Mouse (Mus musculus) ES-E14 (cell line): Measurements from ENCODE around the gene Ahcyl2. TPM values are rescaled to one million over a fixed set of nuclear protein-coding genes. Genes with fewer than 3 reads are reported as not detected.
A peak's percentile ranks its signal among the peaks of the same experiment; 100 is the strongest.

Source experiments
- DNase-seq: peaks from one replicate; pipeline ENCODE4 v3.0.0-alpha.2; 2013; ENCODE audit warnings: low read depth, low spot score
- H3K27ac ChIP-seq: 2 replicates; pipeline ENCODE4 v1.5.1; 2012; ENCODE audit warnings: low read depth, mild to moderate bottlenecking, low read length, moderate library complexity, mixed read lengths; ENCODE audit not compliant: poor library complexity, insufficient read depth, severe bottlenecking
- H3K36me3 ChIP-seq: 2 replicates; pipeline ENCODE4 v1.6.1; 2012; ENCODE audit warnings: mild to moderate bottlenecking, low read length, moderate library complexity, mixed read lengths; ENCODE audit not compliant: control insufficient read depth, poor library complexity, insufficient read depth, severe bottlenecking
- H3K4me1 ChIP-seq, 2 experiments: fragments of 150-350 bp in 1 of 2; sonication (generic) in 1 of 2; 2 replicates each; pipeline ENCODE4 v1.6.1; 2012; ENCODE audit warnings: low read length in 2 of 2, mild to moderate bottlenecking in 1 of 2, mixed read lengths in 1 of 2; ENCODE audit not compliant: control insufficient read depth in 2 of 2, insufficient read depth in 2 of 2, poor library complexity in 1 of 2
- H3K4me3 ChIP-seq, 2 experiments: fragments of 150-350 bp in 1 of 2; sonication (generic) in 1 of 2; 2 replicates each; pipeline ENCODE4 v1.5.1; 2012; ENCODE audit warnings: low read length in 2 of 2, low read depth in 1 of 2, mild to moderate bottlenecking in 1 of 2, mixed read lengths in 1 of 2; ENCODE audit not compliant: insufficient read depth in 1 of 2, poor library complexity in 1 of 2, severe bottlenecking in 1 of 2
- H3K9ac ChIP-seq: 2 replicates; pipeline ENCODE4 v1.6.1; 2012; ENCODE audit warnings: low read depth, mild to moderate bottlenecking, low read length, mixed read lengths; ENCODE audit not compliant: poor library complexity, insufficient read depth, severe bottlenecking
- H3K9me3 ChIP-seq: fragments of 150-350 bp; sonication (generic); 2 replicates; pipeline ENCODE4 v1.6.1; 2012; ENCODE audit warnings: low read depth, mild to moderate bottlenecking, low read length; ENCODE audit not compliant: control insufficient read depth, insufficient read depth
- CHD2 ChIP-seq: IDR thresholded peaks from 2 replicates; pipeline ENCODE4 v1.6.1; 2014; ENCODE audit warnings: mild to moderate bottlenecking, low read depth, low read length, inconsistent platforms
- HCFC1 ChIP-seq: IDR thresholded peaks from 2 replicates; pipeline ENCODE4 v1.6.1; 2012; ENCODE audit warnings: low read length, inconsistent platforms, borderline replicate concordance; ENCODE audit not compliant: insufficient read depth
- MAFK ChIP-seq: IDR thresholded peaks from 2 replicates; pipeline ENCODE4 v1.6.1; 2014; ENCODE audit warnings: mild to moderate bottlenecking, low read depth, low read length, inconsistent platforms; ENCODE audit not compliant: insufficient read depth
- ZC3H11A ChIP-seq: IDR thresholded peaks from 2 replicates; pipeline ENCODE4 v1.6.1; 2012; ENCODE audit warnings: low read depth, mild to moderate bottlenecking, inconsistent platforms, low read length, borderline replicate concordance
- ZNF384 ChIP-seq: IDR thresholded peaks from 2 replicates; pipeline ENCODE4 v1.6.1; 2012; ENCODE audit warnings: low read depth, low read length, inconsistent platforms
- in situ Hi-C, 2 experiments: fragments of 600-800 bp; cut with MboI; formaldehyde crosslinking; loops; one replicate each; pipeline ENCODE4 v1.15.1; 2025; ENCODE audit warnings: low sequenced_read_pairs in 2 of 2, inconsistent platforms in 1 of 2; ENCODE audit not compliant: unreplicated experiment in 2 of 2
- total RNA-seq: library from RNA; depleted of rRNA; stranded (reverse); fragments of 300-350 nt; gene quantifications from 2 replicates; pipeline ENCODE4 v1.2.3, GENCODE M21; 2012

The Ahcyl2 gene
- total RNA-seq, 1 experiment = 17.5 TPM

GRCm38 (mm10) chr6:29827291-29828242, 59.8 kb downstream of the Ahcyl2 start:
- no peak overlapping the region for H3K4me3 ChIP-seq
- no peaks in the 10 kb centered on the region; a peak in 1 of 4 replicates for H3K4me1 ChIP-seq
- H3K9ac ChIP-seq = no peak overlapping the region
- no peak for DNase-seq
- in situ Hi-C loops = no loop called here
- no peak for TF ChIP-seq ZNF384
- no peak for TF ChIP-seq CHD2
- no peak for TF ChIP-seq MAFK
- H3K9me3 ChIP-seq = no peaks in the 10 kb centered on the region
- H3K27ac ChIP-seq = no peak overlapping the region
- no peaks in the 10 kb centered on the region for H3K36me3 ChIP-seq

- Histone ChIP-seq H3K9ac (no peak overlapping the region), H3K27ac (no peak overlapping the region), H3K9me3 (no peaks in the 10 kb centered on the region), H3K4me3 (no peak overlapping the region), H3K4me1 (peaks cover 3 to 4% of the 10 kb centered on the region in 2 experiments; a peak in 2 of 4 replicates), H3K36me3 (no peaks in the 10 kb centered on the region)
- no peak for DNase-seq
- in situ Hi-C loops = no loop called here
- TF ChIP-seq ZC3H11A (no peak), CHD2 (no peak), MAFK (no peak), ZNF384 (no peak), HCFC1 (no peak)
Observed at GRCm38 (mm10) chr6:29828574-29829234, 60.9 kb downstream of the Ahcyl2 start.

- Histone ChIP-seq H3K9ac (no peak overlapping the region), H3K9me3 (no peaks in the 10 kb centered on the region), H3K4me1 (peaks cover 3 to 4% of the 10 kb centered on the region in 2 experiments; a peak in 2 of 4 replicates), H3K36me3 (no peaks in the 10 kb centered on the region), H3K4me3 (no peak overlapping the region), H3K27ac (no peak overlapping the region)
- in situ Hi-C loops = no loop called here
- TF ChIP-seq MAFK (no peak), ZC3H11A (no peak), ZNF384 (no peak), HCFC1 (no peak), CHD2 (no peak)
- no peak for DNase-seq
Observed at GRCm38 (mm10) chr6:29832356-29832755, 64.5 kb downstream of the Ahcyl2 start.

- no peak for TF ChIP-seq ZC3H11A
- no peak for TF ChIP-seq MAFK
- no peak for TF ChIP-seq HCFC1
- no peak for TF ChIP-seq ZNF384
- no peak for TF ChIP-seq CHD2
- H3K9me3 ChIP-seq = no peaks in the 10 kb centered on the region
- H3K4me3 ChIP-seq = no peak overlapping the region
- H3K36me3 ChIP-seq = no peaks in the 10 kb centered on the region
- no peak overlapping the region for H3K27ac ChIP-seq
- H3K9ac ChIP-seq = no peak overlapping the region
- DNase-seq = peak; percentile 40
- in situ Hi-C loops = no loop called here
- peaks cover 3 to 4% of the 10 kb centered on the region in 2 experiments; a peak in 2 of 4 replicates for H3K4me1 ChIP-seq
Observed at GRCm38 (mm10) chr6:29833117-29833516, 65.3 kb downstream of the Ahcyl2 start.
